Mouse (Mus musculus): ENCODE data around the gene Emid1. TPM values are rescaled to one million over a fixed set of nuclear protein-coding genes. Genes with fewer than 3 reads are reported as not detected.

Gene Emid1
- polyA plus RNA-seq, 1 experiment from 2014 or later = 9.9 TPM

DNA sequence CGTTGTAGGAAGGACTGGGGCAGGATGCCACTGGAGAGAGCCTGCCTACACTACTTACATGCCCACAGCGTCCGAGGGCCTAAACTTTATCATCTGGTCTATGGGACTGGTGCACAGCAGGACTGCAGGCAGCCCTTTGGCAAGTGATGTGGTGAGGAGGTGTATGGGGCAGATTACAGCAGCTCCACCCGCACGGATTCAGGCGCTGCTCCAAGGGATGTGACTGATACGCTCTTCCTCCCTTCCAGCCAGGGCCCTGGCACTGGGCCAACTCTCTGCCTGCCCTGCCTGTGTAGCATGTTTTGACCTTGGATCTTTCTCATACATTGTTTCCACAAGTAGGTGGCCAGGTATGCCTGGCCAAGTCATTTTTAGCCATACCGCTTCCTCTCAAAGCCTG lies 11.4 kb downstream of the Emid1 start:
- no peak overlapping the region for H3K27ac ChIP-seq (replicated peaks; ENCODE audit: low read depth, low read length)
- DNase-seq (ENCODE audit: low spot score) (no peak), ATAC-seq (ENCODE audit: insufficient number of reproducible peaks, low FRiP score, low TSS enrichment, low read depth) (no peak)
- no peak overlapping the region for H3K4me3 ChIP-seq (ENCODE audit: low read depth, low read length)
- H3K4me2 ChIP-seq (ENCODE audit: low read depth, severe bottlenecking) = no peak overlapping the region
- no peak overlapping the region for H3K9ac ChIP-seq (ENCODE audit: low read length)
- WGBS = 74% methylated on average over 8 of the region's 8 CpGs
- no peaks in the 10 kb centered on the region for H3K36me3 ChIP-seq (ENCODE audit: control insufficient read depth, insufficient read depth, low read length)
- no peaks in the 10 kb centered on the region for H3K9me3 ChIP-seq (ENCODE audit: control insufficient read depth, low read length)
- H3K4me1 ChIP-seq (ENCODE audit: control insufficient read depth, insufficient read depth, low read length) = no peaks in the 10 kb centered on the region
- no peaks in the 10 kb centered on the region for H3K27me3 ChIP-seq (ENCODE audit: control insufficient read depth, insufficient read depth, low read length)

DNA sequence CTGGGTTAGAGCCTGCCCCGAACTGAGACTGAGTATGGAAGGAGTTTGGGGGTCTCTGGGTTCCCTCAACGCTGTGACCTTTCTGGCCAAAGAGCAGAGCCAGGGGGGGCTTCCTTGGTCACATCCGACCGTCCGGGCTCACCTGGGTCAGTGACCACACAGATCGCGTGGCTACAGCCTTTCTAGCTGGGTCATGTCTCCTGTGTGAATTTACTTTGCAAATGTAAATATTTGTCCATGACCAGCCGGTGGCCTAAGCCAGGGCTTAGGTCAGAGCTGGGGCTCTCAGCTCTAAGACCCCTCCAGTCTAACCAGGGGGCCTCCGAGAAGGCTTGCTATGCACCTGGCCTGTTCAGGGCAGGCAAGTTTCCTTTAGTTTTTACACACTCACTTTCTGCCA lies 12.7 kb downstream of the Emid1 start:
- WGBS = 76% methylated on average over 9 of the region's 9 CpGs
- H3K9me3 ChIP-seq (ENCODE audit: control insufficient read depth, low read length) = no peaks in the 10 kb centered on the region
- no peaks in the 10 kb centered on the region for H3K27me3 ChIP-seq (ENCODE audit: control insufficient read depth, insufficient read depth, low read length)
- DNase-seq (ENCODE audit: low spot score) (no peak), ATAC-seq (ENCODE audit: insufficient number of reproducible peaks, low FRiP score, low TSS enrichment, low read depth) (no peak)
- H3K36me3 ChIP-seq (ENCODE audit: control insufficient read depth, insufficient read depth, low read length) = no peaks in the 10 kb centered on the region
- no peak overlapping the region for H3K4me2 ChIP-seq (ENCODE audit: low read depth, severe bottlenecking)
- H3K27ac ChIP-seq (replicated peaks; ENCODE audit: low read depth, low read length) = no peak overlapping the region
- H3K4me3 ChIP-seq (ENCODE audit: low read depth, low read length) = no peak overlapping the region
- no peaks in the 10 kb centered on the region for H3K4me1 ChIP-seq (ENCODE audit: control insufficient read depth, insufficient read depth, low read length)
- H3K9ac ChIP-seq (ENCODE audit: low read length) = no peak overlapping the region

DNA sequence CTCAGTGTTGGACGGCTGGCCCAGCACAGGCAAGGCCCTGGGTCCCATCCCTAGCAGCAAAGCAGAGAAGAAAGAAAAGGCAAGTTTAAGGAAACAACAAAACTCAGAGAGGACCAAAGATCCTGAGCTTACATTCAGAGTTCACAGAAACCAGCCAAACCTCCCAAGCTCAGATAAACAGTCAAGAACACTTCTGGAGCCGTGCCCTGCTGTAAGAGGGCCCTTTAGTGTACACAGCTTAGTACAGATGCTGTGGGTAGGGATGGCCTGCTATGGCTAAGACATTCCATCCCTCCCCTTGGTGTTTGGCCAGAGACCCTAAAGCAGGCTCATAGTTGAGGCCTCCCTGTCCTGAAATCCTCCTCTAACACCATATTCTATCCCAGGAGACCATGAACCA lies 13.4 kb downstream of the Emid1 start:
- 85% methylated on average over 2 of the region's 2 CpGs for WGBS

DNA sequence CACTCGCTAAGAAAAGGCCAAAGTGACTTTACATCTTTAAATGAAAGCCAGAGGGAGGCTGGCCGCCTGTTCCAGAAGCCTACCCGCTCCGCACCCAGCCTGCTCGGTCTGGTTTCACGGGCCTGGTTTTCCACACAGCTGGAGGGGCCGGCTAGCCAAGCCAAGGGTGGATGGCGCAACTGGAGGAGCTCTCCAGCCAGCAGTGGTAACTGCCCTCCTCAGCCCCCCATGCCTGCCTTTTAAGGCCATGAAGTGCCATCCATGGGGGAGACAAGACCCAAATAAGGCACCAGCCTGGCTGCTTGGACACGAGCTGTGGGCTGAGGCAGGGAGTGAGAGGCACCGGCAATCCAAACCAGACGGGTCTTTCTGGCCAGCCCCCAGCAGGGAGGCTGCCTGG lies 16.1 kb downstream of the Emid1 start:
- Histone ChIP-seq H3K4me3 (ENCODE audit: low read depth, low read length) (no peak overlapping the region), H3K27ac (replicated peaks; ENCODE audit: low read depth, low read length) (no peak overlapping the region), H3K36me3 (ENCODE audit: control insufficient read depth, insufficient read depth, low read length) (no peaks in the 10 kb centered on the region), H3K27me3 (ENCODE audit: control insufficient read depth, insufficient read depth, low read length) (no peaks in the 10 kb centered on the region), H3K9ac (ENCODE audit: low read length) (0 out of 2 replicates have a peak overlapping the region, but pooled peaks have one; percentile 9), H3K9me3 (ENCODE audit: control insufficient read depth, low read length) (no peaks in the 10 kb centered on the region), H3K4me2 (ENCODE audit: low read depth, severe bottlenecking) (no peak overlapping the region), H3K4me1 (ENCODE audit: control insufficient read depth, insufficient read depth, low read length) (no peaks in the 10 kb centered on the region)
- ATAC-seq (ENCODE audit: insufficient number of reproducible peaks, low FRiP score, low TSS enrichment, low read depth) (no peak), DNase-seq (ENCODE audit: low spot score) (no peak)
- 72% methylated on average over 11 of the region's 11 CpGs for WGBS

More for the DNA sequence above, 13.4 kb downstream of the Emid1 start:
- Histone ChIP-seq H3K9ac (ENCODE audit: low read length) (no peak overlapping the region), H3K27ac (replicated peaks; ENCODE audit: low read depth, low read length) (no peak overlapping the region), H3K4me1 (ENCODE audit: control insufficient read depth, insufficient read depth, low read length) (no peaks in the 10 kb centered on the region), H3K4me3 (ENCODE audit: low read depth, low read length) (no peak overlapping the region), H3K9me3 (ENCODE audit: control insufficient read depth, low read length) (no peaks in the 10 kb centered on the region), H3K36me3 (ENCODE audit: control insufficient read depth, insufficient read depth, low read length) (no peaks in the 10 kb centered on the region), H3K27me3 (ENCODE audit: control insufficient read depth, insufficient read depth, low read length) (no peaks in the 10 kb centered on the region), H3K4me2 (ENCODE audit: low read depth, severe bottlenecking) (no peak overlapping the region)
- ATAC-seq (ENCODE audit: insufficient number of reproducible peaks, low FRiP score, low TSS enrichment, low read depth) (no peak), DNase-seq (ENCODE audit: low spot score) (no peak)

DNA sequence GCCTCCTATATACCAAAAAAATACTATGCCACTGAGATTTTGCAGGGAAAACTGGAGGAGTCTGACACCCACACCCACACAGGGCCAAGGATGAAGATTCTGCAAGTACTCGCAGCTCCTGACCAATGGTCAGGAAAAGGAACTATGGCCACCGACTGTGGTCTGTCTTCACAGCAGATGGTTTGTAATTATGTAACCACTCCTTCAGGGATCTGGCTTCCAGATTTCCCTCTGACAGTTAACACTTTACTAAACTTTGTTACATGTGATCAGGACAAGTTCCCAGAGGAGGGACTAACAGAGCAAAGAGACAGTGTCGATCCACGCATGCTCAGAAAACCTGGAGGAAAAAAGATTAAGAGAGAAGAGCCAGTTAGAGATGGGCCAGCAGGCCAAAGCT lies 19.3 kb downstream of the Emid1 start:
- no peak overlapping the region for H3K9ac ChIP-seq (ENCODE audit: low read length)
- H3K4me2 ChIP-seq (ENCODE audit: low read depth, severe bottlenecking) = no peak overlapping the region
- no peaks in the 10 kb centered on the region for H3K27me3 ChIP-seq (ENCODE audit: control insufficient read depth, insufficient read depth, low read length)
- H3K4me1 ChIP-seq (ENCODE audit: control insufficient read depth, insufficient read depth, low read length) = no peaks in the 10 kb centered on the region; the same call in 1 of the 2 replicates
- DNase-seq (ENCODE audit: low spot score) (no peak), ATAC-seq (ENCODE audit: insufficient number of reproducible peaks, low FRiP score, low TSS enrichment, low read depth) (no peak)
- no peak overlapping the region for H3K27ac ChIP-seq (replicated peaks; ENCODE audit: low read depth, low read length)
- 81% methylated on average over 4 of the region's 4 CpGs for WGBS
- no peak overlapping the region for H3K4me3 ChIP-seq (ENCODE audit: low read depth, low read length)
- H3K36me3 ChIP-seq (ENCODE audit: control insufficient read depth, insufficient read depth, low read length) = no peaks in the 10 kb centered on the region
- no peaks in the 10 kb centered on the region for H3K9me3 ChIP-seq (ENCODE audit: control insufficient read depth, low read length)

DNA sequence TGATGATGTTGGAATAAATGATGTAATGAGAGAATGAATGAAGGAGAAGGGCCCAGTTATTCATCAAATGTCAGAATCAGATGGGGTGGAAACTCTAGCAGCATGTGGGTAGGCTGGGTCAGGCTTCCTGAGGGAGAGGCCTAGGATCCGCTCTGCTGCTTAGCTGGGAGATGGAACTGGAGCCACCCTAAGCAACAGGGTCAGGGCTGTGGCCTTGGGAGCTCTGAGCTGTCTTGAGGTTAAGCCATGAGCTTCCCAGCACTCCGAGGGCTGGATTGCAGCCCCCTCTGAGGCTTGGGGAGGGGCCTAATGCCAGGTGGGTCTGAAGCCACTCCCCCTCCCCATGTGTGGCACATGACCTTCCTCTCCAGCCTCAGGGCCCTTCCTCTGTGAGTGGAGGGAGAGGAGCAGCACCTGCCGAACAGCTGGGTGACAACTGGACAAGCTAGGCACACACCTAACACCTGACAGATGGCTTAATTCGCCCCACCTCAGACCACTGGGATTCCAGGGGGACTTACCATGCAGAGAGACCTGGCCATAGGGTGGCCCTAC lies 21.9 kb downstream of the Emid1 start:
- DNase-seq (ENCODE audit: low spot score) = no peak
- no peaks in the 10 kb centered on the region for H3K9me3 ChIP-seq (ENCODE audit: control insufficient read depth, low read length)
- ATAC-seq (ENCODE audit: insufficient number of reproducible peaks, low FRiP score, low TSS enrichment, low read depth) = no peak
- no peaks in the 10 kb centered on the region for H3K27me3 ChIP-seq (ENCODE audit: control insufficient read depth, insufficient read depth, low read length)
- H3K4me3 ChIP-seq (ENCODE audit: low read depth, low read length) = no peak overlapping the region
- 63% methylated on average over 4 of the region's 4 CpGs for WGBS
- H3K36me3 ChIP-seq (ENCODE audit: control insufficient read depth, insufficient read depth, low read length) = no peaks in the 10 kb centered on the region
- H3K4me2 ChIP-seq (ENCODE audit: low read depth, severe bottlenecking) = no peak overlapping the region
- no peak overlapping the region for H3K27ac ChIP-seq (replicated peaks; ENCODE audit: low read depth, low read length)
- H3K9ac ChIP-seq (ENCODE audit: low read length) = no peak overlapping the region
- no peaks in the 10 kb centered on the region; the same call in 1 of the 2 replicates for H3K4me1 ChIP-seq (ENCODE audit: control insufficient read depth, insufficient read depth, low read length)

DNA sequence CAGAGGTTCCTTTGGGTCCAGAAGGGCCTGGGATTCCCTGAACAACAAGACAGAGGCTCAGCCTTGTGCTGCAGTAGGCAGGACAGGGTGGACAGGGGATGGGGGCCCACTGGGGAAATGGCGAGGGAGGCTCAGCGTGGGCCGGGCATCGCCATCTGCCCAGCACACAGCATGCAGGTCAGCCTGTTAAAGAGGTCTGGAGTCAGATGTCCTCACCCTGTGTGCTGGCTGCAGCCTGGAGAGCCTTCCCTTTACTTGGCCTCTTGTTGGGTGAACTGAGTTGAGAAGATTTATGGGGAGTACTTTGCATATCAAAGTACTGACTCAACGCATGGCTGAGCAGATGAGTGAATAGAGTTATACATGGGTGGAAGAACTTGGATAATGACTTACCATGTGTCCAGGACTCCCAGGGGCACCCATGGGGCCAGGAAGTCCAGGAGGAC lies 23.0 kb downstream of the Emid1 start:
- Histone ChIP-seq H3K27ac (replicated peaks; ENCODE audit: low read depth, low read length) (no peak overlapping the region), H3K9me3 (ENCODE audit: control insufficient read depth, low read length) (no peaks in the 10 kb centered on the region), H3K4me2 (ENCODE audit: low read depth, severe bottlenecking) (no peak overlapping the region), H3K27me3 (ENCODE audit: control insufficient read depth, insufficient read depth, low read length) (no peaks in the 10 kb centered on the region), H3K9ac (ENCODE audit: low read length) (no peak overlapping the region), H3K4me3 (ENCODE audit: low read depth, low read length) (no peak overlapping the region), H3K4me1 (ENCODE audit: control insufficient read depth, insufficient read depth, low read length) (no peaks in the 10 kb centered on the region; the same call in 1 of the 2 replicates), H3K36me3 (ENCODE audit: control insufficient read depth, insufficient read depth, low read length) (no peaks in the 10 kb centered on the region)
- ATAC-seq (ENCODE audit: insufficient number of reproducible peaks, low FRiP score, low TSS enrichment, low read depth) (no peak), DNase-seq (ENCODE audit: low spot score) (no peak)
- WGBS = 16% methylated on average over 5 of the region's 5 CpGs

DNA sequence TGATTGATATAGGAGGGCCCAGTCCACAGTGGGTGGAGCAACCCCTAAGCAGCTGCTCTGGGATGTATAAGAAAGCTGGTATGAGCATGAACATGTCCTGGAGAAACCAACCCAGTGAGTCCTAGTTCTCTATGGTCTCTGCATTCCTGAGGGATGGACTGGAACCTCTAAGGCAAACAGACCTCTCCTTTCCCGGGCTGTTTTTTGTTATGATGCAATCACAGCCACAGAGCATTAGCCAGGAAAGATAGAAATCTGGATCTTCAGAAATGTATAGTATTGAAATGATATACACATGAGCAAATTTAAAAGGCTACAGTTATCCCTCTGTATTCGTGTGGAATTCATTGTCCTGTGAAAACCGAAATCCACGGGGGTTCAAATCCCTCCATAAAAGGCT lies 26.3 kb downstream of the Emid1 start:
- H3K36me3 ChIP-seq (ENCODE audit: control insufficient read depth, insufficient read depth, low read length) = no peaks in the 10 kb centered on the region
- ATAC-seq (ENCODE audit: insufficient number of reproducible peaks, low FRiP score, low TSS enrichment, low read depth) (no peak), DNase-seq (ENCODE audit: low spot score) (no peak)
- no peak overlapping the region for H3K4me3 ChIP-seq (ENCODE audit: low read depth, low read length)
- H3K27ac ChIP-seq (replicated peaks; ENCODE audit: low read depth, low read length) = no peak overlapping the region
- 86% methylated on average over 4 of the region's 4 CpGs for WGBS
- H3K9me3 ChIP-seq (ENCODE audit: control insufficient read depth, low read length) = no peaks in the 10 kb centered on the region
- H3K27me3 ChIP-seq (ENCODE audit: control insufficient read depth, insufficient read depth, low read length) = no peaks in the 10 kb centered on the region
- no peak overlapping the region for H3K4me2 ChIP-seq (ENCODE audit: low read depth, severe bottlenecking)
- no peaks in the 10 kb centered on the region; the same call in 1 of the 2 replicates for H3K4me1 ChIP-seq (ENCODE audit: control insufficient read depth, insufficient read depth, low read length)
- H3K9ac ChIP-seq (ENCODE audit: low read length) = no peak overlapping the region
